Mouse (Mus musculus) left cerebral cortex, postnatal 25 days (tissue): ENCODE measurements at regions not wholly inside any gene's neighbourhood (a gene's known extent, or its start where the extent isn't known, plus 50 kb on each side); places are given as distances from the start of the nearest gene placed in this dataset.
A peak's percentile ranks its signal among the peaks of the same experiment; 100 is the strongest.
"Not testable (repeated sequence)": the region's sequence is repeated elsewhere in the genome, so short reads cannot be mapped to it uniquely, and the experiment has no call there.

Source experiments
- DNase-seq, 2 experiments: peaks; one replicate each; pipeline ENCODE4 v3.0.0; 2022; ENCODE audit warnings: low spot score in 2 of 2, mixed read lengths in 1 of 2
- intact Hi-C: fragments of 180-260 bp; cut with DNase I; formaldehyde crosslinking; loops from one replicate; pipeline ENCODE4 v1.15.1; 2025

DNA sequence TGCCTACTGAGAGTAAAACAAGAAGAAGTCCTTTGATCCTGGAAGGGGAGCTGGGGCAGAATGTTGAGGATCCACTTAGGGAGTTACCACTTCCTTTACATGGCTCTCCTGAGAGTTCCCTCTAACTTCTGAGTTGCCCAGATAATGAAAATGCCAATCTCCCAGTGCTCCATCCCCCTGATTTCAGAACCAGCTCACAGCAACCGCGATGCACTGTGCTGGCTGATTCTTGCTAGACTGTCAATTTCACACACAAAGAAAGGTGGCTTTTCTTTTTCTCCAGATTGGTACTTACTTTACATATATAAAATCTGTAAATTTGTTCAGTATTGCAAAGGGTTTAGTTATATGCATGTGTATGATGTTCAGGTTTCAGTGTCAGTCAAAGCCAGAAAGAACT lies 1248.1 kb upstream of the Adam24 start:
- peak; percentile 3 to 9 for DNase-seq
- intact Hi-C loops: loop anchor here (2.0 to 10.0 kb wide), 4 partner anchors 69 to 334 kb away; no protein-coding TSS in a partner anchor

DNA sequence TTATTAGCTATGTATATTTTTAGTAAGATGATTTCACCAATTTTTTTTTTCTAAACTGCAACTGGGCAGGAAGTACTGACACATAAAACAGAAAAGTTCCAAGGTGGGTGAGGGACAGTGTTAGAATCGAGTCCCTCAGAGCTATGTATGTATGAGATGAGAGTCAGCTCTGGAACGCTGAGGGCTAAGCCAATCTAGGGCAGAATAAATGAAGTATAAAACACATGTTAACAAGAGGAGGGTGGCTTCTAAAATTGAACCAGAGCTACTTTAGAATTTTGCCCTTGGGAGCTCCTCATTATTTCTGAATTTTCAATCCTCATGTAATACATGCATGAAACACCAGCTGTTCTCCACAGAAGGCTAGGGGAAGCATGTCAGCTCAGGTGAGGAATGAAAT lies 1247.5 kb upstream of the Adam24 start:
- intact Hi-C loops: loop anchor here (2.0 to 10.0 kb wide), 4 partner anchors 70 to 335 kb away; no protein-coding TSS in a partner anchor
- DNase-seq: peak; percentile 18 to 78

DNA sequence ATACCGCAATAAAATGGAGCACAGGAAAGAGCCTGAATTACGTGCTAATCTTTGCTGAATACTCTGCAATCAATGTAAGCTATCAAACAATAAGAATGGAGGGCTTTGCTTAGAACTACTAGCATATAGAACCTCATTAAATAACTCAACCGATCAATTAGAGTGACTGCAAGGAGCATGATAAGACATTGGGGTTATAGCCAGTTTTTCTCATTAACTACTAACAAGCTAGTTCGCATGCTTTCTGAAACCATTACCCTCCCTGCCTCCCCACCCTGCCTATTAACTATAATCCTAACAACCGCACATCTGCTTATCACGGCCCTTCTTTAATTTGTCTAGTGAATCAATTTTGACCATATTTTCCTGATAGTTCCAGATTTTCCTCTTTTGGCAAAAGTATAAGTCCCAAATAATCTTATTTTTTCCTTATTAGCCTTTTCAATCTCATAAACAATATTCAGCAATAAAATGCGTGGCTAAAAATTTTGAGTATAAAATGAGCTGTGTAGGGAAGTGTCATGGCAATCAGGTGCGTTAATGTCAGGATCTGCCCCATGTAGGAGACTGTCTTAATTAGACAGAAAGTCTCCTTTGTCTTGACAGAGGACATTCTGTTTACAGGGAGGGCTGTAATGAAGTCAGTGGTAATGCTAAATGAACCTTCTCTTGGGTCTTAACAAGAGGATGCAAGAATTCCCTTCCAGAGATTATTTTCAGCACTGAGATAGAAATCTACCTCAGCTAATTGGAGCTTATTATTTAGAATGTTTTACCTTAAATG lies 1234.1 kb upstream of the Adam24 start:
- intact Hi-C loops: no loop called here
- DNase-seq: no peak

DNA sequence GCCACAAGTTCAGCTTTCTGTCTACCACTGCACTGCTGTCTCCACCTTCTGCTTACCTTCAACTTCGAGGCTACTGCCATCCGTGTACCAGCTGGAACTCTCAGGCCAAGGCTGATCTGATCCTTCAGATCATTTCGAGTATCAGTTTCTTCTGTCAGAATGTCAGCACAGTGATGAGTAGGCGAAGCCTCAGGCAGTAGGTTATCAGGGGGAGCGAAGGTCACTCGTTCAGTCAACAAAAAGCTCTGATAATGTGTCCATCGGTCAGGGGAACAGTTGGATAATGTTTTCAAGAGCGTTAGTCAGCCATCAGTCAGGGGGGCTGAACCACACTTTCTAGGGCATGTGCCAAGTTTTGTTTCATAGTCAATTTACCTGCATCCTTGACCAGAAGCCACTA lies 1183.7 kb upstream of the Adam24 start:
- DNase-seq, intact Hi-C loops: not testable (repeated sequence)

DNA sequence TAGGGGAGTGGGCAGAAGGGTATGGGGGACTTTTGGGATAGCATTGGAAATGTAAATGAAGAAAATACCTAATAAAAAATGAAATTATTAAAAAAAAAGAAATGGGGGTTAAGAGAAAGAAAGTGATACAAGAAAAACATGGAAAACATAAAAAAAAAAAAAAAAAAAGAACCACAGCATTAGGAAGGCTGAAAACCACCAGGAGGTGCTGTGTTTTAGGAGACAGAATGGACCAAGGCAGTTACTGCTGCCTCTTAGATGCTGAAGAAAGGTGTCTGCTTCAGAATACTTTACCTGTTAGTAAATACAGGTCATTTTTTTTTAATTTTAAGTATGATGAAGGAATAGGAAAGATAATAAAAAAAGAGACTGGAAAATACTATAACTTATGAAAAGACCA lies 1174.5 kb upstream of the Adam24 start:
- intact Hi-C loops: loop anchor here (5.0 kb wide), 1 partner anchor 143 kb away; no protein-coding TSS in a partner anchor
- no peak for DNase-seq

DNA sequence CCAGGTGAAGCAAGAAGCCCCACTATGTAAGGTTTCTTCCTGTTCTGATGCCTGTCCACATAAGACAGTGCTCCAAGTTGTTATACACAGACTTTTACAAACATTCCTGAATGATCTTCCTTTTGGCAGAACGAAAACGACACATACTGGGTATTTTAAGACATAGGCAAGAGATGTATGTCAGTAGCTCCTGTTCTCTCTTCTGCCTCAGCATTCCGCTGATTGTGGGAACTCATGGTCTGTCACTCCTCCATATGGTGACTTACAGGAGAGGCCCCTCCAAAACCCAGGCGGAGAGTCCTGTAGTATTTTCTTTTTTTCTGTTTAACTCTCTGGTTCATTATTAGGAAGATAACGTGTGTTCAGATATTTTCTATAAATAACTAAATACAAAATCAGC lies 1170.6 kb upstream of the Adam24 start:
- intact Hi-C loops: loop anchor here (5.0 kb wide), 1 partner anchor 147 kb away; no protein-coding TSS in a partner anchor

DNA sequence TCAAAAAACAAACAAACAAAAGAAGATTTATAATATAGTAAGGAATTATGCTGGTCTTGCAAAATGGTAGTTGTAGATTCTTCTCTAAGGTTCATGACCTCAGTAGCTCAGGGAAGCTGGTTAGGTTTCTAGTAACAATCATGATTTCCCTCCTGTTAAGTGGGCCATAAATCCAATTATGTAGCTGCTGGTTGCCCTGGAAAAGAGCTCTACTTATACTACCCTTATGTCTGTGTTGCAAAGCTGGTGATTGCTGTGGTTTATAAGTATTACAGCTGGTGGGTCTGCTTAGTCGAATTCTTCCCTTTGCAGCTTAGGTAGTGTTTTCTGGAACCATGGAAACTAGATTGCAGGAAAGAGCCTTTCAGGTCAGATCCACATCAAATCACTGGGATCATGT lies 1161.9 kb upstream of the Adam24 start:
- intact Hi-C loops: no loop called here
- DNase-seq: no peak

More for the DNA sequence above, 1170.6 kb upstream of the Adam24 start:
- DNase-seq: peak; percentile 6 to 28
